Mouse (Mus musculus): ENCODE measurements around the gene Kcnma1. TPM values are rescaled to one million over a fixed set of nuclear protein-coding genes. Genes with fewer than 3 reads are reported as not detected.

The Kcnma1 gene
- total RNA-seq (2017): not detected in 3 replicates

GRCm38 (mm10) chr14:24014391-24014790 lies at the start of gene Kcnma1:
Gene Kcnma1, minus strand, starts transcription at chr14:24014491.
- ATAC-seq (replicated peaks; ENCODE audit: insufficient number of reproducible peaks, low FRiP score, low TSS enrichment, poor library complexity, severe bottlenecking): no peak

GRCm38 (mm10) chr14:24059747-24060146 lies 45.5 kb upstream of the Kcnma1 start:
- ATAC-seq (replicated peaks; ENCODE audit: insufficient number of reproducible peaks, low FRiP score, low TSS enrichment, poor library complexity, severe bottlenecking): no peak

GRCm38 (mm10) chr14:24059287-24059686 lies 45.0 kb upstream of the Kcnma1 start:
- ATAC-seq (replicated peaks; ENCODE audit: insufficient number of reproducible peaks, low FRiP score, low TSS enrichment, poor library complexity, severe bottlenecking): no peak

- no peak for ATAC-seq (replicated peaks; ENCODE audit: insufficient number of reproducible peaks, low FRiP score, low TSS enrichment, poor library complexity, severe bottlenecking)
These were observed 37.5 kb upstream of the Kcnma1 start for GRCm38 (mm10) chr14:24051821-24052220.

- no peak for ATAC-seq (replicated peaks; ENCODE audit: insufficient number of reproducible peaks, low FRiP score, low TSS enrichment, poor library complexity, severe bottlenecking)
These were observed 22.3 kb upstream of the Kcnma1 start for GRCm38 (mm10) chr14:24036609-24037008.

GRCm38 (mm10) chr14:24036208-24036535 lies 21.9 kb upstream of the Kcnma1 start:
- no peak for ATAC-seq (replicated peaks; ENCODE audit: insufficient number of reproducible peaks, low FRiP score, low TSS enrichment, poor library complexity, severe bottlenecking)

- no peak for ATAC-seq (replicated peaks; ENCODE audit: insufficient number of reproducible peaks, low FRiP score, low TSS enrichment, poor library complexity, severe bottlenecking)
These were observed 21.4 kb upstream of the Kcnma1 start for GRCm38 (mm10) chr14:24035486-24036207.

- no peak for ATAC-seq (replicated peaks; ENCODE audit: insufficient number of reproducible peaks, low FRiP score, low TSS enrichment, poor library complexity, severe bottlenecking)
These were observed 18.6 kb upstream of the Kcnma1 start for GRCm38 (mm10) chr14:24032876-24033389.

- no peak for ATAC-seq (replicated peaks; ENCODE audit: insufficient number of reproducible peaks, low FRiP score, low TSS enrichment, poor library complexity, severe bottlenecking)
These were observed 17.9 kb upstream of the Kcnma1 start for GRCm38 (mm10) chr14:24032201-24032600.

GRCm38 (mm10) chr14:24020718-24021117 lies 6.4 kb upstream of the Kcnma1 start:
- no peak for ATAC-seq (replicated peaks; ENCODE audit: insufficient number of reproducible peaks, low FRiP score, low TSS enrichment, poor library complexity, severe bottlenecking)

- no peak for ATAC-seq (replicated peaks; ENCODE audit: insufficient number of reproducible peaks, low FRiP score, low TSS enrichment, poor library complexity, severe bottlenecking)
These were observed 4.3 kb downstream of the Kcnma1 start for GRCm38 (mm10) chr14:24009978-24010377.

- ATAC-seq (replicated peaks; ENCODE audit: insufficient number of reproducible peaks, low FRiP score, low TSS enrichment, poor library complexity, severe bottlenecking): no peak
These were observed 6.0 kb downstream of the Kcnma1 start for GRCm38 (mm10) chr14:24008252-24008651.

- no peak for ATAC-seq (replicated peaks; ENCODE audit: insufficient number of reproducible peaks, low FRiP score, low TSS enrichment, poor library complexity, severe bottlenecking)
These were observed 8.0 kb downstream of the Kcnma1 start for GRCm38 (mm10) chr14:24006276-24006675.

- no peak for ATAC-seq (replicated peaks; ENCODE audit: insufficient number of reproducible peaks, low FRiP score, low TSS enrichment, poor library complexity, severe bottlenecking)
These were observed 9.6 kb downstream of the Kcnma1 start for GRCm38 (mm10) chr14:24004471-24005271.

GRCm38 (mm10) chr14:24003450-24004381 lies 10.6 kb downstream of the Kcnma1 start:
- ATAC-seq (replicated peaks; ENCODE audit: insufficient number of reproducible peaks, low FRiP score, low TSS enrichment, poor library complexity, severe bottlenecking): no peak

- no peak for ATAC-seq (replicated peaks; ENCODE audit: insufficient number of reproducible peaks, low FRiP score, low TSS enrichment, poor library complexity, severe bottlenecking)
These were observed 11.6 kb downstream of the Kcnma1 start for GRCm38 (mm10) chr14:24002647-24003046.

GRCm38 (mm10) chr14:23997912-23998311 lies 16.4 kb downstream of the Kcnma1 start:
- ATAC-seq (replicated peaks; ENCODE audit: insufficient number of reproducible peaks, low FRiP score, low TSS enrichment, poor library complexity, severe bottlenecking): no peak

- ATAC-seq (replicated peaks; ENCODE audit: insufficient number of reproducible peaks, low FRiP score, low TSS enrichment, poor library complexity, severe bottlenecking): no peak
These were observed 18.5 kb downstream of the Kcnma1 start for GRCm38 (mm10) chr14:23995831-23996230.

GRCm38 (mm10) chr14:23990871-23991270 lies 23.4 kb downstream of the Kcnma1 start:
- no peak for ATAC-seq (replicated peaks; ENCODE audit: insufficient number of reproducible peaks, low FRiP score, low TSS enrichment, poor library complexity, severe bottlenecking)

Data from monocyte, adult 5-6 weeks (primary cell).